In the genomic region with DNA sequence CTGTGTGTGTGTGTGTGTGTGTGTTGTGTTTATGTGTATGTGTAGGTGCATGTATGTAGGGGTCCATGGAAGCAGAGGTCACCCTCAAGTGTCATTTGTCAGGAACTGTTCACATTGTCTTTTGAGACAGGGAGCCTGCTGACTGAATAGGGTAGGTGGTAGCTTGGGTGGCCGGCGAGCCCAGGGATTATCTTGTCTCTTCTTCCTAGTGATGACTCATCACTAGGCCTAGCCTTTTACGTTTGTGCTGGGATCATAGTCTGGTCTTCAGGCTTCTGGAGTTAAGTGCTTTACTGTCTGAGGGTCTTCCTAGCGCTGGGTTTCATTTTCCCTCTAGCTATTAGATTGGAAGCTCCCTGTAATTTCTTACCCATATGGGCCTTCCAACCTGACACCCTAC, we compare ENCODE assay signal across 21 mouse cellular contexts. TPM values are rescaled to one million over a fixed set of nuclear protein-coding genes. Genes with fewer than 3 reads are reported as not detected.
DNase-seq lines count a peak whose midpoint lies in the region; ATAC-seq and TF ChIP-seq lines count a peak whose summit lies in the region.
"Had no signal": no experiment of that assay in that cellular context is flagged by ENCODE, and none has a peak within 500 bp of the region (broad histone marks: within the 10 kb centered on the region; RNA-seq: fewer than 3 reads in every experiment).

No protein-coding gene starts in this region.

- no peak for TF ChIP-seq CTCF in MEL (IDR thresholded peaks at IDR 0.05 in 2 of 3, conservative IDR thresholded peaks at IDR 0.05 in 1 of 3; ENCODE audit: control insufficient read depth in 1 of 3, insufficient read depth in 1 of 3, low read depth in 2 of 3, low read length in 3 of 3, poor library complexity in 1 of 3, severe bottlenecking in 1 of 3)
- TF ChIP-seq CTCF in stomach, postnatal 0 days (IDR thresholded peaks at IDR 0.05; ENCODE audit: low read depth) = no peak

- no peak overlapping the region for H3ac ChIP-seq in myocyte (ENCODE audit: control insufficient read depth, insufficient read length)

- 29% methylated on average over 4 of the region's 4 CpGs for WGBS in liver, embryonic 12.5 days (ENCODE audit: insufficient replicate concordance)
- 30% methylated on average over 4 of the region's 4 CpGs for WGBS in liver, embryonic 13.5 days (ENCODE audit: insufficient replicate concordance)
- 63% methylated on average over 4 of the region's 4 CpGs for WGBS in stomach, postnatal 0 days

- ATAC-seq in liver, embryonic 12.5 days = peak; percentile 62; the same call in 1 of the 2 replicates
- ATAC-seq in liver, embryonic 13.5 days (ENCODE audit: low read depth) = 0 out of 2 replicates have a peak, but pooled peaks have one; percentile 41
- ATAC-seq in stomach, postnatal 0 days (ENCODE audit: low FRiP score, low TSS enrichment) = no peak
- ATAC-seq: activated CD4-positive, CD25-positive, alpha-beta regulatory T cell, adult 4 months; forebrain, embryonic 14.5 days had no signal

- H3K27ac ChIP-seq in liver, embryonic 12.5 days = no peak overlapping the region
- H3K27ac ChIP-seq in MEL (ENCODE audit: control insufficient read depth, low read depth, low read length) = peak overlapping the region; percentile 97
- H3K27ac ChIP-seq in liver, embryonic 13.5 days = no peak overlapping the region
- H3K27ac ChIP-seq in stomach, postnatal 0 days (replicated peaks) = no peak overlapping the region
- H3K27ac ChIP-seq: embryonic facial prominence, embryonic 12.5 days; embryonic facial prominence, embryonic 15.5 days; heart, adult 2 months; hindbrain, embryonic 12.5 days; hindbrain, embryonic 15.5 days had no signal

- no peak for DNase-seq in liver
- peak; percentile 57 for DNase-seq in MEL (ENCODE audit: low read depth, low spot score)
- no peak for DNase-seq in liver, embryonic 13.5 days
- no peak for DNase-seq in lung, postnatal 25 days (ENCODE audit: low spot score)
- DNase-seq in stomach, postnatal 0 days (ENCODE audit: low spot score) = no peak
- DNase-seq: adrenal gland, adult 8-10 months; adrenal gland, postnatal 25 days; cerebellum, adult 2 months; cerebellum, adult 9-11 months; cerebellum, postnatal 25 days; gastrocnemius, postnatal 25 days; heart, adult 2 months had no signal

- H3K36me3 ChIP-seq in liver, embryonic 12.5 days = no peaks in the 10 kb centered on the region
- peaks cover 6 to 18% of the 10 kb centered on the region in 2 experiments for H3K36me3 ChIP-seq in MEL (ENCODE audit: control insufficient read depth in 1 of 2, insufficient read depth in 2 of 2, low read length in 2 of 2)
- no peaks in the 10 kb centered on the region for H3K36me3 ChIP-seq in liver, embryonic 13.5 days
- no peaks in the 10 kb centered on the region for H3K36me3 ChIP-seq in myocyte (ENCODE audit: control insufficient read depth, insufficient read depth)
- H3K36me3 ChIP-seq in stomach, postnatal 0 days (ENCODE audit: control insufficient read depth, insufficient read depth, low read length) = no peaks in the 10 kb centered on the region
- H3K36me3 ChIP-seq: embryonic facial prominence, embryonic 12.5 days; embryonic facial prominence, embryonic 15.5 days; hindbrain, embryonic 12.5 days; hindbrain, embryonic 15.5 days had no signal

- H3K4me2 ChIP-seq in liver, embryonic 12.5 days = peak overlapping the region; percentile 55
- H3K4me2 ChIP-seq in liver, embryonic 13.5 days = peak overlapping the region; percentile 35
- peak overlapping the region; percentile 73 for H3K4me2 ChIP-seq in myocyte (ENCODE audit: low read depth)
- H3K4me2 ChIP-seq in stomach, postnatal 0 days (replicated peaks; ENCODE audit: low read depth) = no peak overlapping the region
- H3K4me2 ChIP-seq: embryonic facial prominence, embryonic 12.5 days; embryonic facial prominence, embryonic 15.5 days; heart, embryonic 11.5 days; hindbrain, embryonic 12.5 days; hindbrain, embryonic 15.5 days had no signal

- peaks cover 28% of the 10 kb centered on the region for H3K4me1 ChIP-seq in liver, embryonic 12.5 days
- peaks cover 3 to 17% of the 10 kb centered on the region in 2 experiments for H3K4me1 ChIP-seq in MEL (ENCODE audit: control insufficient read depth in 1 of 2, insufficient read depth in 2 of 2, low read length in 2 of 2)
- H3K4me1 ChIP-seq in liver, embryonic 13.5 days (replicated peaks) = peaks cover 23% of the 10 kb centered on the region
- no peaks in the 10 kb centered on the region for H3K4me1 ChIP-seq in stomach, postnatal 0 days (replicated peaks; ENCODE audit: control insufficient read depth, insufficient read depth)
- H3K4me1 ChIP-seq: hindbrain, embryonic 15.5 days had no signal

- TF ChIP-seq EP300 in MEL (IDR thresholded peaks at IDR 0.05; ENCODE audit: low read depth in 1 of 2, low read length in 2 of 2) = peak in 1 of 2 experiments; percentile 18; a peak in 1 of 4 replicates
- no peak for TF ChIP-seq EP300 in stomach, postnatal 0 days (optimal IDR thresholded peaks at IDR 0.05)

- peaks cover 18% of the 10 kb centered on the region for H3K79me2 ChIP-seq in MEL (ENCODE audit: control insufficient read depth, insufficient read depth, low read length, poor library complexity)
- peaks cover 17% of the 10 kb centered on the region for H3K79me2 ChIP-seq in myocyte (ENCODE audit: control insufficient read depth, insufficient read depth)

- no peak overlapping the region for H3K4me3 ChIP-seq in liver, embryonic 12.5 days
- H3K4me3 ChIP-seq in MEL (ENCODE audit: control insufficient read depth in 1 of 2, insufficient read depth in 1 of 2, low read depth in 2 of 2, low read length in 2 of 2) = peak overlapping the region in 1 of 2 experiments; percentile 25; a peak in 2 of 4 replicates
- H3K4me3 ChIP-seq in liver, embryonic 13.5 days (replicated peaks) = no peak overlapping the region
- no peak overlapping the region for H3K4me3 ChIP-seq in myocyte
- no peak overlapping the region for H3K4me3 ChIP-seq in stomach, postnatal 0 days (ENCODE audit: low read depth, low read length)
- H3K4me3 ChIP-seq: embryonic facial prominence, embryonic 12.5 days; embryonic facial prominence, embryonic 15.5 days; heart, adult 2 months; hindbrain, embryonic 12.5 days; hindbrain, embryonic 15.5 days had no signal

- TF ChIP-seq RAD21 in MEL (IDR thresholded peaks at IDR 0.05; ENCODE audit: low read depth, low read length) = no peak

- H3K9ac ChIP-seq in liver, embryonic 12.5 days = peak overlapping the region; percentile 34; the same call in 1 of the 2 replicates
- peak overlapping the region; percentile 68 for H3K9ac ChIP-seq in MEL (ENCODE audit: control insufficient read depth, low read depth, low read length, poor library complexity, severe bottlenecking)
- H3K9ac ChIP-seq in liver, embryonic 13.5 days = no peak overlapping the region
- no peak overlapping the region for H3K9ac ChIP-seq in stomach, postnatal 0 days (ENCODE audit: low read length)
- H3K9ac ChIP-seq: embryonic facial prominence, embryonic 12.5 days; embryonic facial prominence, embryonic 15.5 days; hindbrain, embryonic 12.5 days; hindbrain, embryonic 15.5 days had no signal

- H3K9me3 ChIP-seq in liver, embryonic 12.5 days (replicated peaks) = no peaks in the 10 kb centered on the region
- no peaks in the 10 kb centered on the region for H3K9me3 ChIP-seq in MEL (replicated peaks; ENCODE audit: insufficient read depth, low read length)
- no peaks in the 10 kb centered on the region for H3K9me3 ChIP-seq in liver, embryonic 13.5 days (replicated peaks)
- no peaks in the 10 kb centered on the region for H3K9me3 ChIP-seq in stomach, postnatal 0 days (ENCODE audit: control insufficient read depth, low read length)
- H3K9me3 ChIP-seq: embryonic facial prominence, embryonic 12.5 days; embryonic facial prominence, embryonic 15.5 days; hindbrain, embryonic 12.5 days; hindbrain, embryonic 15.5 days had no signal

- H3K27me3 ChIP-seq in liver, embryonic 12.5 days (replicated peaks) = no peaks in the 10 kb centered on the region
- H3K27me3 ChIP-seq in MEL (ENCODE audit: control insufficient read depth in 1 of 2, insufficient read depth in 2 of 2, low read length in 2 of 2) = no peaks in the 10 kb centered on the region
- no peaks in the 10 kb centered on the region for H3K27me3 ChIP-seq in liver, embryonic 13.5 days
- H3K27me3 ChIP-seq in myocyte (ENCODE audit: control insufficient read depth, insufficient read depth, insufficient read length) = no peaks in the 10 kb centered on the region
- no peaks in the 10 kb centered on the region for H3K27me3 ChIP-seq in stomach, postnatal 0 days (ENCODE audit: control insufficient read depth, insufficient read depth, low read length)
- H3K27me3 ChIP-seq: embryonic facial prominence, embryonic 12.5 days; embryonic facial prominence, embryonic 15.5 days; hindbrain, embryonic 12.5 days; hindbrain, embryonic 15.5 days had no signal

- TF ChIP-seq POLR2A in MEL (IDR thresholded peaks at IDR 0.05; ENCODE audit: control insufficient read depth in 1 of 2, insufficient read depth in 1 of 2, low read depth in 1 of 2, low read length in 2 of 2, poor library complexity in 1 of 2) (no peak), myocyte (IDR thresholded peaks at IDR 0.05; ENCODE audit: insufficient read length, low read depth) (no peak)

TF ChIP-seq in MEL, 35 proteins besides CTCF, POLR2A, EP300 and RAD21:
- 0 out of 2 replicates have a peak, but pooled peaks have one; percentile 11 for TF ChIP-seq GATA1 (IDR thresholded peaks at IDR 0.05; ENCODE audit: low read depth, low read length)
- TF ChIP-seq JUND (IDR thresholded peaks at IDR 0.05; ENCODE audit: low read depth, low read length) = peak; percentile 73; the same call in 1 of the 2 replicates
- no peak for TF ChIP-seq MXI1 (IDR thresholded peaks at IDR 0.05; ENCODE audit: low read depth, low read length)

TF ChIP-seq in myocyte, 11 proteins besides CTCF, POLR2A, EP300 and RAD21 (continues in another document):
- no peak for TF ChIP-seq TCF12 (IDR thresholded peaks at IDR 0.05; ENCODE audit: insufficient read depth, poor library complexity, severe bottlenecking)
- no peak for TF ChIP-seq MYOG (IDR thresholded peaks at IDR 0.05; ENCODE audit: control insufficient read depth in 1 of 3, insufficient read depth in 1 of 3, insufficient read length in 2 of 3, low read depth in 2 of 3)
- no peak for TF ChIP-seq E2F4 (IDR thresholded peaks at IDR 0.05; ENCODE audit: insufficient read depth)
- TF ChIP-seq MAX (IDR thresholded peaks at IDR 0.05; ENCODE audit: low read depth) = no peak
- no peak for TF ChIP-seq MYOD1 (IDR thresholded peaks at IDR 0.05; ENCODE audit: control insufficient read depth in 1 of 3, insufficient read length in 2 of 3, low read depth in 2 of 3)
- no peak for TF ChIP-seq SRF (IDR thresholded peaks at IDR 0.05; ENCODE audit: control insufficient read depth, insufficient read length, low read depth)
- TF ChIP-seq TCF3 (IDR thresholded peaks at IDR 0.05; ENCODE audit: insufficient read length, low read depth) = no peak

RNA-seq across cellular contexts. Expression of a gene that starts 47.9 kb away (rescaled TPM):
- polyA plus RNA-seq in liver, embryonic 12.5 days (2016; fragmentation: Nextera tagmentation; extraction: Ambion mirVana) = 6.7 and 7.9 TPM in 2 replicates
- 12.6 and 12.9 TPM in 2 replicates for total RNA-seq in MEL (2012; rRNA removed)
- polyA plus RNA-seq in MEL (2012; ENCODE audit: insufficient read depth in 1 of 2, insufficient read length in 2 of 2, low read depth in 1 of 2, low replicate concordance in 2 of 2, missing spikeins in 1 of 2) (10 to 100 TPM in 1 of 2 experiments, not detected in 1; 25.9 TPM), myocyte (2012; fragmentation: generic; extraction: Trizol) (6.8 TPM)
- 3.5 and 4.6 TPM in 2 replicates for polyA plus RNA-seq in liver, embryonic 13.5 days (2015; fragmentation: Nextera tagmentation; extraction: Ambion mirVana)
- polyA plus RNA-seq in stomach, postnatal 0 days (2015; fragmentation: Nextera tagmentation; extraction: Ambion mirVana) = 5.9 and 7.6 TPM in 2 replicates

Comparison
In these comparisons a context has a peak if more than half of its experiments do, and no peak if none do; other contexts are left out.
1. H3K9ac ChIP-seq: peak in liver, embryonic 12.5 days (single experiment) and MEL (single experiment); none in liver, embryonic 13.5 days (single experiment) and stomach, postnatal 0 days (single experiment).